Mouse (Mus musculus) induced T-regulatory cell, adult 2 months (primary cell): ENCODE data around the gene Alkbh3.
A peak's percentile ranks its signal among the peaks of the same experiment; 100 is the strongest.

ENCODE experiments used
- DNase-seq: peaks from one replicate; pipeline ENCODE4 v3.0.0-alpha.2; 2012; ENCODE audit warnings: low read depth

Gene Alkbh3

GRCm38 (mm10) chr2:94010335-94011291 is at the start of gene Alkbh3:
TSS of gene Alkbh3 (minus strand) at chr2:94010807.
- DNase-seq: peak; percentile 95

- DNase-seq: peak; percentile 14
Observed at GRCm38 (mm10) chr2:94059459-94059858, 48.9 kb upstream of the Alkbh3 start.

GRCm38 (mm10) chr2:94054813-94055212 is 44.2 kb upstream of the Alkbh3 start:
- DNase-seq: peak; percentile 45

- no peak for DNase-seq
Observed at GRCm38 (mm10) chr2:94051952-94052351, 41.3 kb upstream of the Alkbh3 start.

GRCm38 (mm10) chr2:94050901-94051300 is 40.3 kb upstream of the Alkbh3 start:
- no peak for DNase-seq

- DNase-seq: no peak
Observed at GRCm38 (mm10) chr2:94049471-94050176, 39.0 kb upstream of the Alkbh3 start.

GRCm38 (mm10) chr2:94048733-94049470 is 38.3 kb upstream of the Alkbh3 start:
- DNase-seq: no peak

GRCm38 (mm10) chr2:94048271-94048670 is 37.7 kb upstream of the Alkbh3 start:
- no peak for DNase-seq

GRCm38 (mm10) chr2:94045411-94046090 is 34.9 kb upstream of the Alkbh3 start:
- no peak for DNase-seq

- DNase-seq: no peak
Observed at GRCm38 (mm10) chr2:94044174-94044573, 33.6 kb upstream of the Alkbh3 start.

GRCm38 (mm10) chr2:94043662-94044061 is 33.1 kb upstream of the Alkbh3 start:
- no peak for DNase-seq

- DNase-seq: no peak
Observed at GRCm38 (mm10) chr2:94042461-94042860, 31.9 kb upstream of the Alkbh3 start.

GRCm38 (mm10) chr2:94040391-94041125 is 30.0 kb upstream of the Alkbh3 start:
- DNase-seq: peak; percentile 9

- peak; percentile 70 for DNase-seq
Observed at GRCm38 (mm10) chr2:94035428-94036331, 25.1 kb upstream of the Alkbh3 start.

GRCm38 (mm10) chr2:94030602-94031001 is 20.0 kb upstream of the Alkbh3 start:
- DNase-seq: no peak

GRCm38 (mm10) chr2:94024637-94025036 is 14.0 kb upstream of the Alkbh3 start:
- no peak for DNase-seq

GRCm38 (mm10) chr2:94002331-94002730 is 8.3 kb downstream of the Alkbh3 start:
- peak; percentile 87 for DNase-seq

- DNase-seq: no peak
Observed at GRCm38 (mm10) chr2:94001918-94002317, 8.7 kb downstream of the Alkbh3 start.

- no peak for DNase-seq
Observed at GRCm38 (mm10) chr2:94001411-94001810, 9.2 kb downstream of the Alkbh3 start.

- DNase-seq: no peak
Observed at GRCm38 (mm10) chr2:93996254-93996653, 14.4 kb downstream of the Alkbh3 start, which contains the start of gene Gm27027. TSS of gene Gm27027 (minus strand) at chr2:93996354.
